Mouse (Mus musculus) olfactory bulb, adult 2 months (tissue): Measurements from ENCODE around the gene Defb23. TPM values are rescaled to one million over a fixed set of nuclear protein-coding genes. Genes with fewer than 3 reads are reported as not detected.

Experiments used
- H3K27ac ChIP-seq: fragments of 200-500 bp; 2 replicates; pipeline ENCODE4 v1.5.1; 2012; ENCODE audit warnings: low read depth, low read length; ENCODE audit not compliant: insufficient read depth
- H3K4me1 ChIP-seq: fragments of 200-500 bp; 2 replicates; pipeline ENCODE4 v1.6.1; 2012; ENCODE audit warnings: low read length; ENCODE audit not compliant: control insufficient read depth, insufficient read depth
- H3K4me3 ChIP-seq: fragments of 200-500 bp; 2 replicates; pipeline ENCODE4 v1.5.1; 2012; ENCODE audit warnings: mild to moderate bottlenecking, low read depth, low read length, moderate library complexity; ENCODE audit not compliant: insufficient read depth
- CTCF ChIP-seq: fragments of 200-500 bp; IDR thresholded peaks from 2 replicates; pipeline ENCODE4 v1.5.1; 2012; ENCODE audit warnings: low read depth, mild to moderate bottlenecking, low read length, moderate library complexity; ENCODE audit not compliant: insufficient read depth
- POLR2A ChIP-seq: fragments of 200-500 bp; IDR thresholded peaks from 2 replicates; pipeline ENCODE4 v1.6.1; 2012; ENCODE audit warnings: mild to moderate bottlenecking, low read depth, low read length, moderate library complexity; ENCODE audit not compliant: insufficient read depth
- WGBS: fragments of 180-500 bp; shearing (Covaris S2); methylation state at CpG from one replicate; pipeline ENCODE4 v1.1.7; 2018; 5-methylcytosine and 5-hydroxymethylcytosine counted together
- polyA plus RNA-seq: library from polyadenylated mRNA; stranded (reverse); fragments of >200 nt; gene quantifications from 2 replicates; pipeline ENCODE4 v1.2.4, GENCODE M21; 2012; ENCODE audit warnings: low replicate concordance; ENCODE audit not compliant: missing spikeins, insufficient read depth, insufficient read length

Gene Defb23
- polyA plus RNA-seq, 1 experiment, result not detected

DNA sequence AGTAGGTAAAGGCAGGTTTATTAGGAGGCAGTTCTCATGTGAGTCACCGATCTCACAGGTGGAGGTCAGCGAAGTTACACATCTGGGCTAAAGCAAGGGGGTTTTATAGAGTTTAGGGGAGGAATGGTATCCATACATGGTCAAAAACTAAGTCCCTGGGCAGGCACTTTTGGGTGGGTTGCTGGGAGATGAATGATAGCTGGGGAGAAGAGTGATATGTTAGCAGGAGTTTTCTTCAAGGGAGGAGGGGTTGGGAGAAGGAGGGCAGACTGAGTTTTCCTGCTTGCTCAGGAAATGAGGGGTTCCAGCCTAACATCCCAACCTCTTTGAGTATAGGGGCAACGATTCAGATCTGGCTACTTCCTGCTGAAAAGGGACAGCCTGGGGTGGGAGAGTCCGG lies 49.1 kb downstream of the Defb23 start, which contains the start of gene 6820408C15Rik:
6820408C15Rik (plus strand) TSS at position 301 of the 400 bp plus-strand sequence.
- peak within 1 kb of the TSS; percentile 99 for H3K27ac ChIP-seq
- WGBS, result 22% methylated on average over 4 of the region's 4 CpGs
- no peak for TF ChIP-seq CTCF
- no peak for TF ChIP-seq POLR2A
- peaks cover 19% of the 10 kb centered on the region for H3K4me1 ChIP-seq
- peak within 1 kb of the TSS; percentile 83 for H3K4me3 ChIP-seq

DNA sequence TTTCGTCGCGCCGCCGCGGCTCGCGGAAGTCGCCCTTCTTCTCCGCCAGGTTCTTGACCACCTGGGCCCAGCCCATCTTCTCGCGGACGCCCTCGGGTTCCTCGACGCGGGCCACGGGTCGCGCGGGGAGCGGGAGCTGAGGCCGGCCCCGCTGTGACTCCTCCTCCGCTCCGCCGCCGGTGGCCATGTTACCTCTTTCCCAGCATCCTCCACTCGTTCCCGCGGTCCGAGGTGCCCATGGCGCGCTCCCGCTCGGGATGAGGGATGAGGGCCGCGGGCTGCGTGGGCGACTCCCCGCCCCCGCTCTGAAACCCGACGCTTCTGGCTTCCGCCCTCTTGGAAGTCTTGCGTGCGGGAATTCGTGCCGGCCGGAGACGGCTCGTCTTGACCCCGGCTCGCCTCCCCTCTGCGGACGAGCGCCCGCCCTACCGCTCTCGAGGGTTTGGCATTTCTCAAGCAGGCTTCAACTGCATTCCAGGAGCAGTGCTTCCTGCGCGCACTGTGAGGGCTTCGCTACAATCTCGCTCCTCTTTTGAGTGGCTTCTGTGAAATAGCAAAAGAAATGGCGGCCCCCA lies 49.7 kb downstream of the Defb23 start, which contains the start of gene Zcchc3:
Zcchc3 (minus strand) TSS at position 437 of the 575 bp plus-strand sequence.
- peak within 1 kb of the TSS; percentile 83 for H3K4me3 ChIP-seq
- under 1% methylated on average over 65 of the region's 65 CpGs for WGBS

DNA sequence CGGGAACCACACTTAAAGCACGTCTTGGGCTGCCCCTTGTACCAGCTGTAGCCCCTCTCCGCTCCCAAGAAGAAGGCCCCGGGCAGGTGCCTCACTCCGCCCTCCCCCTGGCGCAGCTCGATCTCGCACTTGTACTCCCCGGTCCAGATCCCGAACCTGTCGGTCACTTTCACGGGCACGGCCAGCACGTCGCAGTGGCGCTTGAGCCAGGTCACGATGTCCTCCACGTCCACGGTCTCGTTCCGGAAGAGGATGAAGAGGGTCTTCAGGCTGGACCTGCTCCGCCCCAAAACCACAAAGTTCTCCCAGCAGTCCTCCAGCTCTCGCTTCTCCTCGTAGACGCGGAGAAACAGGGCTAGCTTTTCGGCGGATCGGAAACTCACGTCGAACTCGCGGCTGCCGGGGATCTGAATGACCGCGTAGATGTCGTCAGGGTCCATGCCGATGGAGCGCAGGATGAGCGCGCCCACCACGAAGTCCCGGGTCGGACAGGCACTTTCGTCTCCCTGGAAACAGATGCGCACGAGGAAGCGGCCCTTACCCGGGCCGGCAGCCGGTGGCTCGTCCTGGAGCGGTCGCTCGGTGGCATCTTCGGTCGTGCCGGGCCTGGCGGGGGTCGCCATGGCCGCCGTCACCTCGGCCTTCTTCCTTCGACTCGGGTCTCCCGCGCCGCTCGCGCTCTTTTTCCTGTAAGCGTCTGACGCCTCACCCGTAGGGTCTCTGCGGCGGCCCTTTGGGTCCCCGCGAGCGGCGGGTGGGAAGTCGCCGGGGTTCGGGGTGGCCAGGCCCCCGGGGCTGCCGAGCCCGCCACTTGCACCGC lies 50.4 kb downstream of the Defb23 start:
- Histone ChIP-seq H3K4me1 (peaks cover 22% of the 10 kb centered on the region), H3K27ac (peak overlapping the region; percentile 99), H3K4me3 (peak overlapping the region; percentile 83)
- 1% methylated on average over 86 of the region's 86 CpGs for WGBS
- TF ChIP-seq POLR2A (no peak), CTCF (no peak)

More for the DNA sequence above, 49.7 kb downstream of the Defb23 start, which contains the start of gene Zcchc3:
- TF ChIP-seq POLR2A (peak; percentile 76), CTCF (no peak)
- peak within 1 kb of the TSS; percentile 99 for H3K27ac ChIP-seq
- H3K4me1 ChIP-seq, result peaks cover 21% of the 10 kb centered on the region

DNA sequence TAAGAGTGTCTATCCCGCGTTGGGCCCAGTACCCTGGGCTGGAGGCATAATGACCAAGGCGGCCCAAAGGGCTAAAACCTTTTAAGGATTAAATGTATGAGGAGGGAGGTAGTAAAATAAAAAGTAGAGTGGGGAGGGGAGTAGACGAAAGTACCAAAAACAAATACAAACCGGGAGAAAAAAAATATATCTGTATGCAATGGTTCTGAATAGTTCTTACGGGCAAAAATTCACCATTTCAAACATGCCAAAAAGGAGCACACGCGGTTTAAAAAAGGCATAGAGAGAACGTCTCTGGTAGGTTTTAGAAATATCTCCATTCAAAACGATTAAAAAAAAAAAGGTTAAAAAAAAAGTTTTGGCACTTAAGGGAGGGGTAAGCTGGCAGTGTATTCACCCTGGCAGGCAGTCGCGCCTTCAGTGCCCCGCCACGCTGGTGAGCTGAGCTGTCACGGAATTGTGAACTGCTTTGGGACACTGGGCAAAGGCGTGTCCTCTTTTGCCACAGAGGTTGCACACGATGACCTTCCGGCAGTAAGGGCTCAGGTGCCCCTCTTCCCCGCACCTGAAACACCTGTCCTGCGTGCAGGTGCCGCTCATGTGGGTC lies 51.2 kb downstream of the Defb23 start:
- H3K4me3 ChIP-seq, result peak overlapping the region; percentile 83
- 3% methylated on average over 21 of the region's 21 CpGs for WGBS
- peak overlapping the region; percentile 99 for H3K27ac ChIP-seq
- no peak for TF ChIP-seq CTCF
- no peak for TF ChIP-seq POLR2A
- peaks cover 22% of the 10 kb centered on the region for H3K4me1 ChIP-seq

GRCm38 (mm10) chr2:152412526-152413157 lies 51.8 kb downstream of the Defb23 start:
- TF ChIP-seq CTCF (no peak), POLR2A (no peak)
- Histone ChIP-seq H3K4me1 (peaks cover 22% of the 10 kb centered on the region), H3K27ac (0 out of 2 replicates have a peak overlapping the region, but pooled peaks have one; percentile 10), H3K4me3 (peak overlapping the region; percentile 46)
- WGBS, result 7% methylated on average over 15 of the region's 15 CpGs

GRCm38 (mm10) chr2:152411471-152411870 lies 52.9 kb downstream of the Defb23 start:
- Histone ChIP-seq H3K4me1 (peaks cover 24% of the 10 kb centered on the region), H3K4me3 (peak overlapping the region; percentile 17), H3K27ac (peak overlapping the region; percentile 91)
- no peak for TF ChIP-seq POLR2A
- no peak for TF ChIP-seq CTCF
- WGBS, result 24% methylated on average over 7 of the region's 7 CpGs

DNA sequence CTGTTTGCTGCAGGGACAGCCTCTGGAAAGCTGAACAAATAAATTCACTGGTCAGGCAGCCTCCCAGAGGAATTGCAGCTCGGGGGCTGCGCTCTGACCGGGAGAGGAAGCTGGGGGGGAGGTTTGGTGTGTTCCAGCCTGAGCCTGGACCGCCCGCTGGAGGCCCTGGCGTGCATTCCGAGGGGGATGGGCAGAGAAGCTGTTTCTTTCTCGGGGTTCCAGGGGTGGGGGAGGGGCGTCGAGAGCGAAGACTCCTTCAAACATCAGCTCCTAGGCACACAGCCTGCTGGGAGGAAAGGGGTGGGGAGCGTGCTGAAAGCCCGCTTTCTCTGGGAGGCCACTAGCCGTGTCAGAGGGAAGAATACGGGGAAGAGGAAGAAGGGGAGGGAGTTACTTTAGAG lies 53.4 kb downstream of the Defb23 start:
- Histone ChIP-seq H3K4me3 (peak overlapping the region; percentile 17), H3K27ac (peak overlapping the region; percentile 91), H3K4me1 (peaks cover 27% of the 10 kb centered on the region)
- 3% methylated on average over 15 of the region's 15 CpGs for WGBS
- TF ChIP-seq CTCF, result no peak
- TF ChIP-seq POLR2A, result no peak

DNA sequence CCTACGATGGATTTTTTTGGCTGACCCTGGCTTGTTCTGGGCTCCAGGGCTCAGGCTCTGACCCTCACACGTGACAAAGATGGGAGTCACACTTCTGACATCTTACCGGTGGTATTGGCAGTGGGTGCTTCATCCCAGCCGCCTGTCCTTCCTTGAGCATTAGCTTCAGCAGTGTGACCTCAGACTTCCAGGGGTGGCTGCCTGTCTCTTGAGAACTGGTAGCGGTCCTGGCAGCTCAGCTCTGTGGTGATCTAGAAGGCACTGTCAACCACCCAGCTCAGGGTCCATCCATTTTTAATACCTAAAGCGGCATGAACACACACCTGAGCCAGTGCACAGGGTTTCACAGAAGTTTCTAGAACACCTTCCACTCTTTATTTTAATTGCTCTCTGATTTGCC lies 54.6 kb downstream of the Defb23 start:
- TF ChIP-seq CTCF (no peak), POLR2A (no peak)
- Histone ChIP-seq H3K27ac (0 out of 2 replicates have a peak overlapping the region, but pooled peaks have one; percentile 91), H3K4me1 (peaks cover 28% of the 10 kb centered on the region), H3K4me3 (no peak overlapping the region)
- WGBS, result 80% methylated on average over 6 of the region's 6 CpGs

Other genes starting within 250 kb of the Defb23 start
- gene Csnk2a1, start 237.8 kb downstream of the Defb23 start, polyA plus RNA-seq, result 208 TPM in 1 of 2 replicates, not detected in the other
- not detected in 2 replicates for gene Tbc1d20, start 170.8 kb downstream of the Defb23 start, polyA plus RNA-seq
- gene Rbck1, start 132.0 kb downstream of the Defb23 start, polyA plus RNA-seq, result not detected in 2 replicates
- gene Trib3, start 120.6 kb downstream of the Defb23 start, polyA plus RNA-seq, result not detected in 2 replicates
- not detected in 2 replicates for gene Nrsn2, start 88.0 kb downstream of the Defb23 start, polyA plus RNA-seq
- gene Sox12, start 66.6 kb downstream of the Defb23 start, polyA plus RNA-seq, result not detected in 2 replicates
- not detected in 2 replicates for gene Zcchc3, start 49.6 kb downstream of the Defb23 start, polyA plus RNA-seq
- not detected in 2 replicates for gene 6820408C15Rik, start 49.0 kb downstream of the Defb23 start, polyA plus RNA-seq
- not detected in 2 replicates for gene Defb20, start 12.4 kb upstream of the Defb23 start, polyA plus RNA-seq
- gene Defb22, start 25.5 kb upstream of the Defb23 start, polyA plus RNA-seq, result not detected in 2 replicates
- gene Defb26, start 47.1 kb upstream of the Defb23 start, polyA plus RNA-seq, result not detected in 2 replicates
- not detected in 2 replicates for gene Defb28, start 53.6 kb upstream of the Defb23 start, polyA plus RNA-seq
- not detected in 2 replicates for gene Defb29, start 75.5 kb upstream of the Defb23 start, polyA plus RNA-seq
- gene Gm17416, start 104.7 kb upstream of the Defb23 start, polyA plus RNA-seq, result not detected in 2 replicates
- not detected in 2 replicates for gene Defb21, start 108.1 kb upstream of the Defb23 start, polyA plus RNA-seq
- gene Defb19, start 115.7 kb upstream of the Defb23 start, polyA plus RNA-seq, result not detected in 2 replicates
- not detected in 2 replicates for gene Defb45, start 134.8 kb upstream of the Defb23 start, polyA plus RNA-seq
- gene Defb36, start 139.7 kb upstream of the Defb23 start, polyA plus RNA-seq, result not detected in 2 replicates
- gene Defb25, start 158.4 kb upstream of the Defb23 start, polyA plus RNA-seq, result not detected in 2 replicates
- gene Rem1, start 162.3 kb upstream of the Defb23 start, polyA plus RNA-seq, result not detected in 2 replicates
- not detected in 2 replicates for gene H13, start 204.8 kb upstream of the Defb23 start, polyA plus RNA-seq
- not detected in 2 replicates for gene Mcts2, start 222.4 kb upstream of the Defb23 start, polyA plus RNA-seq